Mouse (Mus musculus): ENCODE measurements around the gene Twist1. TPM values are rescaled to one million over a fixed set of nuclear protein-coding genes. Genes with fewer than 3 reads are reported as not detected.
A peak's percentile ranks its signal among the peaks of the same experiment; 100 is the strongest.

The Twist1 gene
- polyA plus RNA-seq (2016; fragmentation: Nextera tagmentation; extraction: Ambion mirVana): 7.6 and 11.4 TPM in 2 replicates

GRCm38 (mm10) chr12:33957400-33958240 lies at the start of gene Twist1:
Gene Twist1, plus strand, starts transcription at chr12:33957671.
- H3K4me1 ChIP-seq: peaks cover 33% of the 10 kb centered on the region
- peaks cover 82% of the 10 kb centered on the region for H3K27me3 ChIP-seq
- H3K4me2 ChIP-seq: peak within 1 kb of the TSS; percentile 76
- H3K4me3 ChIP-seq (replicated peaks): peak within 1 kb of the TSS; percentile 52
- under 1% methylated on average over 83 of the region's 105 CpGs for WGBS
- H3K36me3 ChIP-seq (replicated peaks): no peaks in the 10 kb centered on the region
- ATAC-seq (ENCODE audit: low FRiP score): peak; percentile 68
- H3K9ac ChIP-seq: peak within 1 kb of the TSS; percentile 66
- H3K9me3 ChIP-seq: no peaks in the 10 kb centered on the region
- H3K27ac ChIP-seq: peak within 1 kb of the TSS; percentile 68

- WGBS: 6% methylated on average over 3 of the region's 3 CpGs
- no peak overlapping the region for H3K4me2 ChIP-seq
- no peaks in the 10 kb centered on the region for H3K9me3 ChIP-seq
- H3K4me1 ChIP-seq: peaks cover 21% of the 10 kb centered on the region
- no peaks in the 10 kb centered on the region for H3K36me3 ChIP-seq (replicated peaks)
- no peak overlapping the region for H3K4me3 ChIP-seq (replicated peaks)
- no peak overlapping the region for H3K9ac ChIP-seq
- ATAC-seq (ENCODE audit: low FRiP score): no peak
- peaks cover 38% of the 10 kb centered on the region for H3K27me3 ChIP-seq
- no peak overlapping the region for H3K27ac ChIP-seq
These were observed 30.7 kb upstream of the Twist1 start for GRCm38 (mm10) chr12:33926751-33927150.

- no peak for ATAC-seq (ENCODE audit: low FRiP score)
- H3K4me1 ChIP-seq: peaks cover 21% of the 10 kb centered on the region
- H3K9me3 ChIP-seq: no peaks in the 10 kb centered on the region
- H3K9ac ChIP-seq: no peak overlapping the region
- H3K27me3 ChIP-seq: peaks cover 38% of the 10 kb centered on the region
- H3K4me2 ChIP-seq: peak overlapping the region; percentile 59
- no peak overlapping the region for H3K27ac ChIP-seq
- peak overlapping the region; percentile 35; the same call in 1 of the 2 replicates for H3K4me3 ChIP-seq (replicated peaks)
- 1% methylated on average over 15 of the region's 15 CpGs for WGBS
- H3K36me3 ChIP-seq (replicated peaks): no peaks in the 10 kb centered on the region
These were observed 30.0 kb upstream of the Twist1 start for GRCm38 (mm10) chr12:33927334-33928098.

GRCm38 (mm10) chr12:33928331-33929192 lies 28.9 kb upstream of the Twist1 start, which contains the start of gene Ferd3l:
Gene Ferd3l, plus strand, starts transcription at chr12:33928425.
- H3K4me1 ChIP-seq: peaks cover 21% of the 10 kb centered on the region
- H3K9me3 ChIP-seq: no peaks in the 10 kb centered on the region
- peak within 1 kb of the TSS; percentile 59 for H3K4me2 ChIP-seq
- under 1% methylated on average over 39 of the region's 39 CpGs for WGBS
- H3K4me3 ChIP-seq (replicated peaks): peak within 1 kb of the TSS; percentile 35
- no peak within 1 kb of the TSS for H3K27ac ChIP-seq
- H3K27me3 ChIP-seq: peaks cover 38% of the 10 kb centered on the region
- no peaks in the 10 kb centered on the region for H3K36me3 ChIP-seq (replicated peaks)
- peak within 1 kb of the TSS; percentile 36; the same call in 1 of the 2 replicates for H3K9ac ChIP-seq
- ATAC-seq (ENCODE audit: low FRiP score): peak; percentile 39; the same call in 1 of the 2 replicates

- ATAC-seq (ENCODE audit: low FRiP score): no peak
- Histone ChIP-seq H3K9me3 (no peaks in the 10 kb centered on the region), H3K4me1 (peaks cover 16% of the 10 kb centered on the region), H3K9ac (no peak overlapping the region), H3K4me2 (no peak overlapping the region), H3K4me3 (replicated peaks) (no peak overlapping the region), H3K27me3 (peaks cover 51% of the 10 kb centered on the region), H3K27ac (no peak overlapping the region), H3K36me3 (replicated peaks) (no peaks in the 10 kb centered on the region)
- 3% methylated on average over 3 of the region's 3 CpGs for WGBS
These were observed 4.6 kb upstream of the Twist1 start for GRCm38 (mm10) chr12:33952843-33953242.

GRCm38 (mm10) chr12:33954931-33955565 lies 2.4 kb upstream of the Twist1 start:
- Histone ChIP-seq H3K9ac (no peak overlapping the region), H3K36me3 (replicated peaks) (no peaks in the 10 kb centered on the region), H3K4me1 (peaks cover 28% of the 10 kb centered on the region), H3K4me3 (replicated peaks) (no peak overlapping the region), H3K27ac (no peak overlapping the region), H3K27me3 (peaks cover 66% of the 10 kb centered on the region), H3K9me3 (no peaks in the 10 kb centered on the region), H3K4me2 (no peak overlapping the region)
- WGBS: 6% methylated on average over 8 of the region's 8 CpGs
- ATAC-seq (ENCODE audit: low FRiP score): no peak

- peak overlapping the region; percentile 13; the same call in 1 of the 2 replicates for H3K4me2 ChIP-seq
- H3K27ac ChIP-seq: no peak overlapping the region
- 2% methylated on average over 28 of the region's 28 CpGs for WGBS
- H3K27me3 ChIP-seq: peaks cover 68% of the 10 kb centered on the region
- H3K36me3 ChIP-seq (replicated peaks): no peaks in the 10 kb centered on the region
- no peak overlapping the region for H3K9ac ChIP-seq
- no peaks in the 10 kb centered on the region for H3K9me3 ChIP-seq
- H3K4me1 ChIP-seq: peaks cover 28% of the 10 kb centered on the region
- H3K4me3 ChIP-seq (replicated peaks): peak overlapping the region; percentile 14
- ATAC-seq (ENCODE audit: low FRiP score): 0 out of 2 replicates have a peak, but pooled peaks have one; percentile 15
These were observed 1.7 kb upstream of the Twist1 start for GRCm38 (mm10) chr12:33955606-33956295.

GRCm38 (mm10) chr12:33956576-33957399 lies 683 bp upstream of the Twist1 start:
- no peak for ATAC-seq (ENCODE audit: low FRiP score)
- WGBS: under 1% methylated on average over 42 of the region's 43 CpGs
- Histone ChIP-seq H3K9me3 (no peaks in the 10 kb centered on the region), H3K4me2 (peak overlapping the region; percentile 76), H3K27me3 (peaks cover 74% of the 10 kb centered on the region), H3K4me1 (peaks cover 28% of the 10 kb centered on the region), H3K36me3 (replicated peaks) (no peaks in the 10 kb centered on the region), H3K9ac (no peak overlapping the region; the same call in 1 of the 2 replicates), H3K4me3 (replicated peaks) (peak overlapping the region; percentile 52), H3K27ac (no peak overlapping the region)

- WGBS: 0% methylated on average over 55 of the region's 56 CpGs
- Histone ChIP-seq H3K27me3 (peaks cover 84% of the 10 kb centered on the region), H3K27ac (peak overlapping the region; percentile 68)
These were observed 1.0 kb downstream of the Twist1 start for GRCm38 (mm10) chr12:33958241-33959194.

More at GRCm38 (mm10) chr12:33958241-33959194, 1.0 kb downstream of the Twist1 start:
- Histone ChIP-seq H3K9ac (peak overlapping the region; percentile 66), H3K4me3 (replicated peaks) (peak overlapping the region; percentile 52), H3K4me1 (peaks cover 33% of the 10 kb centered on the region), H3K4me2 (peak overlapping the region; percentile 76), H3K9me3 (no peaks in the 10 kb centered on the region), H3K36me3 (replicated peaks) (no peaks in the 10 kb centered on the region)
- ATAC-seq (ENCODE audit: low FRiP score): peak; percentile 52; the same call in 1 of the 2 replicates

All from forebrain, embryonic 12.5 days (tissue).